13 mouse cellular contexts compared by ENCODE assay signal in genomic region chr7:97695441-97695840, GRCm38 (mm10). TPM values are rescaled to one million over a fixed set of nuclear protein-coding genes. Genes with fewer than 3 reads are reported as not detected.
DNase-seq lines count a peak whose midpoint lies in the region; ATAC-seq and TF ChIP-seq lines count a peak whose summit lies in the region.
"Had no signal": no experiment of that assay in that cellular context is flagged by ENCODE, and none has a peak within 500 bp of the region (broad histone marks: within the 10 kb centered on the region; RNA-seq: fewer than 3 reads in every experiment).

No protein-coding gene starts in this region.

- DNase-seq in forebrain, embryonic 10.5 days (ENCODE audit: extremely low spot score, low spot score) = no peak
- DNase-seq in forebrain, embryonic 11.5 days (ENCODE audit: low spot score) = no peak
- no peak for DNase-seq in lung, postnatal 0 days (ENCODE audit: low spot score)
- no peak for DNase-seq in cerebellum, postnatal 4 days (ENCODE audit: low spot score in 2 of 2)
- no peak for DNase-seq in frontal cortex, postnatal 10 days (ENCODE audit: low spot score in 2 of 2)
- DNase-seq: adrenal gland, postnatal 36 days; B cell, adult 2 months; cerebellum, adult 9-11 months; right cerebral cortex, adult 18-20 months had no signal

- H3K9ac ChIP-seq in forebrain, embryonic 11.5 days (ENCODE audit: low read length) = no peak overlapping the region; the same call in 1 of the 2 replicates
- H3K9ac ChIP-seq in lung, embryonic 16.5 days (ENCODE audit: low read length) = no peak overlapping the region
- no peak overlapping the region for H3K9ac ChIP-seq in lung, postnatal 0 days (replicated peaks; ENCODE audit: low read depth)
- no peak overlapping the region for H3K9ac ChIP-seq in hindbrain, embryonic 13.5 days
- no peak overlapping the region; the same call in 1 of the 2 replicates for H3K9ac ChIP-seq in midbrain, embryonic 15.5 days

- H3K27me3 ChIP-seq in forebrain, embryonic 10.5 days (ENCODE audit: poor library complexity, severe bottlenecking) = no peaks in the 10 kb centered on the region
- no peaks in the 10 kb centered on the region for H3K27me3 ChIP-seq in forebrain, embryonic 11.5 days (ENCODE audit: control insufficient read depth, insufficient read depth, low read length)
- no peaks in the 10 kb centered on the region for H3K27me3 ChIP-seq in lung, embryonic 16.5 days (ENCODE audit: control insufficient read depth, insufficient read depth, low read depth, low read length)
- H3K27me3 ChIP-seq in lung, postnatal 0 days (replicated peaks; ENCODE audit: insufficient read depth, low read length) = no peaks in the 10 kb centered on the region
- no peaks in the 10 kb centered on the region for H3K27me3 ChIP-seq in hindbrain, embryonic 13.5 days
- H3K27me3 ChIP-seq in midbrain, embryonic 15.5 days (replicated peaks) = no peaks in the 10 kb centered on the region
- H3K27me3 ChIP-seq: lung, embryonic 15.5 days had no signal

- H3K9me3 ChIP-seq in forebrain, embryonic 10.5 days = peaks cover 15% of the 10 kb centered on the region; the same call in 1 of the 2 replicates
- no peaks in the 10 kb centered on the region for H3K9me3 ChIP-seq in forebrain, embryonic 11.5 days (ENCODE audit: control insufficient read depth, low read length)
- H3K9me3 ChIP-seq in lung, embryonic 16.5 days (ENCODE audit: control insufficient read depth, low read length) = no peaks in the 10 kb centered on the region
- H3K9me3 ChIP-seq in lung, postnatal 0 days (ENCODE audit: low read length) = no peaks in the 10 kb centered on the region
- H3K9me3 ChIP-seq in hindbrain, embryonic 13.5 days = no peaks in the 10 kb centered on the region
- H3K9me3 ChIP-seq in midbrain, embryonic 15.5 days = no peaks in the 10 kb centered on the region
- H3K9me3 ChIP-seq: lung, embryonic 15.5 days had no signal

- peaks cover 25% of the 10 kb centered on the region for H3K36me3 ChIP-seq in forebrain, embryonic 10.5 days (replicated peaks)
- no peaks in the 10 kb centered on the region; the same call in 1 of the 2 replicates for H3K36me3 ChIP-seq in forebrain, embryonic 11.5 days (ENCODE audit: control insufficient read depth, insufficient read depth, low read length)
- no peaks in the 10 kb centered on the region for H3K36me3 ChIP-seq in lung, embryonic 16.5 days (ENCODE audit: control insufficient read depth, insufficient read depth, low read length)
- no peaks in the 10 kb centered on the region for H3K36me3 ChIP-seq in lung, postnatal 0 days (ENCODE audit: insufficient read depth, low read length)
- H3K36me3 ChIP-seq in hindbrain, embryonic 13.5 days = peaks cover 20% of the 10 kb centered on the region
- peaks cover 10% of the 10 kb centered on the region; the same call in 1 of the 2 replicates for H3K36me3 ChIP-seq in midbrain, embryonic 15.5 days (replicated peaks)

- ATAC-seq in forebrain, embryonic 11.5 days (replicated peaks; ENCODE audit: low FRiP score) = no peak
- no peak for ATAC-seq in lung, embryonic 16.5 days (ENCODE audit: low read depth)
- ATAC-seq in lung, postnatal 0 days = no peak
- no peak for ATAC-seq in hindbrain, embryonic 13.5 days (ENCODE audit: low FRiP score)
- no peak for ATAC-seq in midbrain, embryonic 15.5 days (replicated peaks)

- H3K27ac ChIP-seq in forebrain, embryonic 10.5 days = no peak overlapping the region
- no peak overlapping the region for H3K27ac ChIP-seq in forebrain, embryonic 11.5 days (ENCODE audit: low read depth, low read length)
- H3K27ac ChIP-seq in lung, embryonic 16.5 days (ENCODE audit: low read length) = no peak overlapping the region
- no peak overlapping the region for H3K27ac ChIP-seq in lung, postnatal 0 days (ENCODE audit: low read length)
- no peak overlapping the region for H3K27ac ChIP-seq in hindbrain, embryonic 13.5 days
- no peak overlapping the region for H3K27ac ChIP-seq in midbrain, embryonic 15.5 days

- TF ChIP-seq CTCF in lung, postnatal 0 days (IDR thresholded peaks at IDR 0.05) = no peak

- WGBS in forebrain, embryonic 10.5 days = 98% methylated on average over 1 of the region's 1 CpGs
- WGBS in forebrain, embryonic 11.5 days = 97% methylated on average over 1 of the region's 1 CpGs
- WGBS in lung, embryonic 16.5 days = 98% methylated on average over 1 of the region's 1 CpGs
- 98% methylated on average over 1 of the region's 1 CpGs for WGBS in lung, postnatal 0 days
- 100% methylated on average over 1 of the region's 1 CpGs for WGBS in hindbrain, embryonic 13.5 days
- WGBS in midbrain, embryonic 15.5 days = 100% methylated on average over 1 of the region's 1 CpGs

- H3K4me3 ChIP-seq in forebrain, embryonic 10.5 days = peak overlapping the region; percentile 90
- no peak overlapping the region for H3K4me3 ChIP-seq in forebrain, embryonic 11.5 days (ENCODE audit: low read depth, low read length)
- no peak overlapping the region for H3K4me3 ChIP-seq in lung, embryonic 16.5 days (ENCODE audit: low read length)
- no peak overlapping the region for H3K4me3 ChIP-seq in lung, postnatal 0 days (ENCODE audit: low read depth, low read length)
- H3K4me3 ChIP-seq in hindbrain, embryonic 13.5 days = no peak overlapping the region
- peak overlapping the region; percentile 93; the same call in 1 of the 2 replicates for H3K4me3 ChIP-seq in midbrain, embryonic 15.5 days

- no peak overlapping the region for H3K4me2 ChIP-seq in forebrain, embryonic 11.5 days (ENCODE audit: low read depth, low read length, severe bottlenecking)
- peak overlapping the region; percentile 72; the same call in 1 of the 2 replicates for H3K4me2 ChIP-seq in lung, embryonic 16.5 days (ENCODE audit: low read depth, low read length)
- no peak overlapping the region for H3K4me2 ChIP-seq in lung, postnatal 0 days (replicated peaks; ENCODE audit: low read depth, low read length)
- H3K4me2 ChIP-seq in hindbrain, embryonic 13.5 days = peak overlapping the region; percentile 86
- peak overlapping the region; percentile 79; the same call in 1 of the 2 replicates for H3K4me2 ChIP-seq in midbrain, embryonic 15.5 days

- no peak for TF ChIP-seq EP300 in lung, postnatal 0 days (IDR thresholded peaks at IDR 0.05)

- H3K4me1 ChIP-seq in forebrain, embryonic 10.5 days = peaks cover 17% of the 10 kb centered on the region
- peaks cover 5% of the 10 kb centered on the region; the same call in 1 of the 2 replicates for H3K4me1 ChIP-seq in forebrain, embryonic 11.5 days (replicated peaks; ENCODE audit: control insufficient read depth, insufficient read depth, low read length)
- peaks cover 12% of the 10 kb centered on the region for H3K4me1 ChIP-seq in lung, embryonic 16.5 days (replicated peaks; ENCODE audit: control insufficient read depth, insufficient read depth, low read length)
- H3K4me1 ChIP-seq in lung, postnatal 0 days (ENCODE audit: insufficient read depth, low read depth, low read length) = peaks cover 3% of the 10 kb centered on the region; the same call in 1 of the 2 replicates
- H3K4me1 ChIP-seq in hindbrain, embryonic 13.5 days (replicated peaks) = peaks cover 19% of the 10 kb centered on the region
- peaks cover 24% of the 10 kb centered on the region for H3K4me1 ChIP-seq in midbrain, embryonic 15.5 days

RNA-seq across cellular contexts. Expression of gene Clns1a, which starts 1.0 kb away (rescaled TPM):
- polyA plus RNA-seq in forebrain, embryonic 10.5 days (2016; fragmentation: Nextera tagmentation; extraction: Ambion mirVana) = 308 and 310 TPM in 2 replicates
- 250 and 257 TPM in 2 replicates for polyA plus RNA-seq in forebrain, embryonic 11.5 days (2014; fragmentation: Nextera tagmentation; extraction: Ambion mirVana)
- 152 and 161 TPM in 2 replicates for polyA plus RNA-seq in lung, embryonic 16.5 days (2015; fragmentation: Nextera tagmentation; extraction: Ambion mirVana)
- polyA plus RNA-seq in lung, postnatal 0 days (2015; fragmentation: Nextera tagmentation; extraction: Ambion mirVana) = 72.0 and 73.3 TPM in 2 replicates
- polyA plus RNA-seq in hindbrain, embryonic 13.5 days (2015; fragmentation: Nextera tagmentation; extraction: Ambion mirVana) = 192 and 198 TPM in 2 replicates
- polyA plus RNA-seq in midbrain, embryonic 15.5 days (2015; fragmentation: Nextera tagmentation; extraction: Ambion mirVana) = 174 and 179 TPM in 2 replicates

RNA-seq across cellular contexts. Expression of gene Aqp11, which starts 42.6 kb away (rescaled TPM):
- 3.0 and 4.1 TPM in 2 replicates for polyA plus RNA-seq in forebrain, embryonic 10.5 days (2016; fragmentation: Nextera tagmentation; extraction: Ambion mirVana)
- polyA plus RNA-seq in forebrain, embryonic 11.5 days (2014; fragmentation: Nextera tagmentation; extraction: Ambion mirVana) = 4.6 and 4.8 TPM in 2 replicates
- 4.8 and 8.1 TPM in 2 replicates for polyA plus RNA-seq in lung, embryonic 16.5 days (2015; fragmentation: Nextera tagmentation; extraction: Ambion mirVana)
- 4.2 TPM in 2 replicates for polyA plus RNA-seq in lung, postnatal 0 days (2015; fragmentation: Nextera tagmentation; extraction: Ambion mirVana)
- polyA plus RNA-seq in hindbrain, embryonic 13.5 days (2015; fragmentation: Nextera tagmentation; extraction: Ambion mirVana) = 14.2 and 15.1 TPM in 2 replicates
- 15.9 and 18.0 TPM in 2 replicates for polyA plus RNA-seq in midbrain, embryonic 15.5 days (2015; fragmentation: Nextera tagmentation; extraction: Ambion mirVana)

Comparison
In these comparisons a context has a peak if more than half of its experiments do, and no peak if none do; other contexts are left out.
1. H3K4me3 ChIP-seq: peak in forebrain, embryonic 10.5 days (single experiment) and midbrain, embryonic 15.5 days (single experiment); none in forebrain, embryonic 11.5 days (single experiment), lung, embryonic 16.5 days (single experiment), lung, postnatal 0 days (single experiment) and hindbrain, embryonic 13.5 days (single experiment).
2. H3K4me2 ChIP-seq: peak in lung, embryonic 16.5 days (single experiment), hindbrain, embryonic 13.5 days (single experiment) and midbrain, embryonic 15.5 days (single experiment); none in forebrain, embryonic 11.5 days (single experiment) and lung, postnatal 0 days (single experiment).